Mouse (Mus musculus): ENCODE measurements around the gene Cyb5r2.

DNA sequence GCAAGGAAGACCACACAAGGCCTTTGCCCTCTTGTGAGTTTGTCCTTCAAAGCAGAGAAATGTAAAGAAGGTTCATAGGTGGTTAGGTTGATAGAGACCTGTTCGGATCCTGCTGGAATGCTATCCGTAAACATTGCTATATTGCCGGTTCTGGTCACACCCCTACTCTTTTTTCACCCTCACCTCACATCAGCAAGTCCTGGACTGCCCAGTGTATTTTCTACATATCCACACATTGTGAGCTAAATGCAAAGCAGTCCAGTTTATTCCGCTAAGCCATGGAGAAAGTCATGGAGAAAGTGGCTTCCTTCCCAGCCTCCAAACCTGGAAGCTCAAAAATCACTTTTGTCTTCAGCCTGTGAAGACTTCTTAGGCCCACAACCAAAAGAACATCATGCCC, 8.1 kb downstream of the Cyb5r2 start:
- no peak for TF ChIP-seq POLR2AphosphoS2 (IDR thresholded peaks at IDR 0.05; ENCODE audit: low read depth, low read length)
- TF ChIP-seq RCOR1 (conservative IDR thresholded peaks at IDR 0.05; ENCODE audit: low read depth, low read length) = no peak
- TF ChIP-seq BHLHE40 (IDR thresholded peaks at IDR 0.05; ENCODE audit: low read depth, low read length) = no peak
- TF ChIP-seq CTCF (conservative IDR thresholded peaks at IDR 0.05 in 1 of 2, IDR thresholded peaks at IDR 0.05 in 1 of 2; ENCODE audit: low read depth in 2 of 2, low read length in 2 of 2) = no peak
- no peak for TF ChIP-seq POLR2A (IDR thresholded peaks at IDR 0.05; ENCODE audit: low read depth, low read length)
- TF ChIP-seq SIN3A (IDR thresholded peaks at IDR 0.05; ENCODE audit: low read length) = no peak
- no peak for TF ChIP-seq NELFE (IDR thresholded peaks at IDR 0.05; ENCODE audit: low read depth, low read length)
- TF ChIP-seq UBTF (IDR thresholded peaks at IDR 0.05; ENCODE audit: low read depth, low read length) = no peak
